Mouse (Mus musculus) kidney, adult 2 months (tissue): ENCODE data around the gene Rnf157.

Source experiments
- CTCF ChIP-seq: fragments of 200-500 bp; conservative IDR thresholded peaks from 2 replicates; pipeline ENCODE4 v1.5.1; 2011; ENCODE audit warnings: low read depth, mild to moderate bottlenecking, control low read depth, low read length, moderate library complexity, mixed read lengths; ENCODE audit not compliant: insufficient read depth, insufficient read length
- POLR2A ChIP-seq: fragments of 200-500 bp; IDR thresholded peaks from one replicate; pipeline ENCODE4 v1.6.1; 2011; ENCODE audit warnings: low read depth, low read length, control low read depth

- TF ChIP-seq CTCF (no peak), POLR2A (no peak)
Measured at GRCm38 (mm10) chr11:116434287-116434966, 21.6 kb upstream of the Rnf157 start.
